Mouse (Mus musculus) gastrocnemius, postnatal 14 days (tissue): ENCODE data around the gene Taf5. TPM values are rescaled to one million over a fixed set of nuclear protein-coding genes. Genes with fewer than 3 reads are reported as not detected.

Experiments
- DNase-seq: peaks from one replicate; pipeline ENCODE4 v3.0.0; 2021; ENCODE audit warnings: mixed read lengths
- intact Hi-C: fragments of 180-260 bp; cut with DNase I; formaldehyde crosslinking; loops from one replicate; pipeline ENCODE4 v1.15.1; 2025; ENCODE audit warnings: low total_unique reads
- total RNA-seq, 2 experiments: library from RNA; stranded (reverse); gene quantifications; 2 replicates each; pipeline ENCODE4 v1.2.3; 2021

The Taf5 gene
- total RNA-seq, 2 experiments from 2014 or later: 2.5 to 2.7 TPM

DNA sequence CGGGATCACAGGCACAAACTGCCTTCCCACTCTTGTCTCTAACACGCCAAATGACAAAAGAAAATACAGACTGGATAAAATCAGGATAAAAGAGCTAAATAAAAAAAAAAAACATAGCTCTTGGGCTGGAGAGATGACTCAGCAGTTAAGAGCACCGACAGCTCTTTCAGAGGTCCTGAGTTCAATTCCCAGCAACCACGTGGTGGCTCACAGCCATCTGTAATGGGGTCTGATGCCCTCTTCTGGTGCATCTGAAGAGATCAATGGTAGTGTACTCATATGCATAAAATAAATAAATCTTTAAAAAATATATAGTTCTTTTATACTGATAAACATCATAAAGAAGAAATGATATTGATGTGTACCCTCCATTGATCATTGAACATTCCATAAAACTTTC is 14.6 kb upstream of the Taf5 start:
- intact Hi-C loops: no loop called here
- no peak for DNase-seq

DNA sequence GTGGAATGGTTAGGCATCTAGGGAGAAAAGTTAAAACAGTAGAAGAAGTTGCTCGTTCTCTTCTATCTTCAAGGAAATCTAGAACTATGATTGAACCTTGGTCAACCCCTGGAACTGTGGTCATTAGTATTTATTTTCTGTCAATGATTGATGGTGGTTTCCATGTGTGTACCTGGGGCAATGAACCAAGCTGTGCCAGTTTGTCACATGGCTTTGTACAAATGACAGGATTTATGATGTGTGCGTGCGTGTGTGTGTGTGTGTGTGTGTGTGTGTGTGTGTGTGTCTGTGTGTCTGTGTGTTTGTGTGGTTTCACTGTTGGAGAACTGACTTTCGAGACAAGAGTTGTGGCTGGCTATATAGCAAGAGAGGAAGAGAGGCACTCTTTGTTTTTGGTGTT is 14.1 kb upstream of the Taf5 start:
- no peak for DNase-seq
- intact Hi-C loops: no loop called here

DNA sequence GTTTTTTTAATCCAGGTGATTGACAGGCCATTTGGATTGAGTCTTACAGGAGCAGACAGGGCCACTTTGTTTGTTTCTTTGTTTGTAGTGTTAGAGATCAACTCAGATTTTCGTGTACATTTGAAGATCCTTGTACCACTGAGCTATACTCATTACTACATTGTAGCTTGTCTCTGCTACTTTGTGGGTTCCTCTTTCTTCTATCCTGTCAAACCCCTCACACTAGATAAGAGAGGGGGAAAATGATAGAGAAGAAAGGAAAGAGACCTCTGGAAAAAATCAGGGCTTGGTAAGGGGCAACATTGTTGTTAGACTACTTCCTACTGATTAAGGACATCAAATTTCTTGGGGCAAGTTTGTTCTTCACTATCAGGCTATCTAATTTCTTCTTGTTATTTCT is 9.9 kb upstream of the Taf5 start:
- DNase-seq: no peak
- intact Hi-C loops: no loop called here

DNA sequence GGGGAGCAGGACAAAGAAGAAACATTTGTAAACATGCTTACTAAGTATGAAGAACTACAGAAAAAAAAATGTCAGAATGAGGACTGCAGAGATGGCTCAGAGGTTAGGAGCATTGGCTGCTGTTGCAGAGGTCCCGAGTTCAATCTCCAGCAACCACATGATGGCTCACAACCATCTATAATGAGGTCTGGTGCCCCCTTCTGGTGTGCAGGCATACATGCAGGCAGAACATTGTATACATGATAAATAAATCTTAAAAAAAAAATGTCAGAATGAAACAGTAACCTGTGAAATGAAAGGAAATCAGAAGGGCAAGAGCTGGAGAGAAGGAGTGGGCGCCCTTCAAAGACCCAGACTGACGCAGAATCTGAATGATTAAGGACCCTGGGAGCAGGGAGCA is 1.7 kb upstream of the Taf5 start:
- intact Hi-C loops: no loop called here
- no peak for DNase-seq

DNA sequence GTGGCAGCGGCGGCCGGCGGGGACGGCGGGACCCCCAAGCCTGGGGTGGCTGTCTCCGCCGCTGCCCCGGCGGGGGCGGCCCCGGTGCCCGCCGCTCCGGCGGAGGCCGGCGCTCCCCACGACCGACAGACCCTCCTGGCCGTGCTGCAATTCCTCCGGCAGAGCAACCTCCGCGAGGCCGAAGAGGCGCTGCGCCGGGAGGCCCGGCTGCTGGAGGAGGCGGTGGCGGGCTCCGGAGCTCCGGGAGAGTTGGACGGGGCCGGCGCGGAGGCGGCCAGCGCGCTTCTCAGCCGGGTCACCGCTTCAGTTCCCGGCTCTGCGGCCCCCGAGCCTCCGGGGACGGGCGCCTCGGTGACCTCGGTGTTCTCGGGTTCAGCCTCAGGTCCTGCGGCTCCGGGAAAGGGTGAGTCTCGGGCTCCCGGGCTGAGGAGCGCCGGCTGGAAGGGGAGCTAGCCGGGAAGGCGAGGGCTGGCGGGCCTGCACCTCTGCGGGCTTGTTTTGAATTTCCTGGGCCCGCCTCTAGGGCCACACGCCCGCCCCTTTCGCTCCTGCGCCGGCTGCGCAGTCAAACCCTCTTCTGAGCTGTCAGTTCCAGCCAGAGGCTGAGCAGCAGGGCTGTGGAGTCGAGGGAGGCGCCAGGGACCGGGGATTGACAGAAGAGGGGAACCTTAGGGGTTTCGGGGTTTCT is 522 bp downstream of the Taf5 start:
- peak; percentile 87 for DNase-seq
- intact Hi-C loops: no loop called here

- intact Hi-C loops: no loop called here
- no peak for DNase-seq
Observed at GRCm38 (mm10) chr19:47088226-47088625, 20.7 kb downstream of the Taf5 start.

DNA sequence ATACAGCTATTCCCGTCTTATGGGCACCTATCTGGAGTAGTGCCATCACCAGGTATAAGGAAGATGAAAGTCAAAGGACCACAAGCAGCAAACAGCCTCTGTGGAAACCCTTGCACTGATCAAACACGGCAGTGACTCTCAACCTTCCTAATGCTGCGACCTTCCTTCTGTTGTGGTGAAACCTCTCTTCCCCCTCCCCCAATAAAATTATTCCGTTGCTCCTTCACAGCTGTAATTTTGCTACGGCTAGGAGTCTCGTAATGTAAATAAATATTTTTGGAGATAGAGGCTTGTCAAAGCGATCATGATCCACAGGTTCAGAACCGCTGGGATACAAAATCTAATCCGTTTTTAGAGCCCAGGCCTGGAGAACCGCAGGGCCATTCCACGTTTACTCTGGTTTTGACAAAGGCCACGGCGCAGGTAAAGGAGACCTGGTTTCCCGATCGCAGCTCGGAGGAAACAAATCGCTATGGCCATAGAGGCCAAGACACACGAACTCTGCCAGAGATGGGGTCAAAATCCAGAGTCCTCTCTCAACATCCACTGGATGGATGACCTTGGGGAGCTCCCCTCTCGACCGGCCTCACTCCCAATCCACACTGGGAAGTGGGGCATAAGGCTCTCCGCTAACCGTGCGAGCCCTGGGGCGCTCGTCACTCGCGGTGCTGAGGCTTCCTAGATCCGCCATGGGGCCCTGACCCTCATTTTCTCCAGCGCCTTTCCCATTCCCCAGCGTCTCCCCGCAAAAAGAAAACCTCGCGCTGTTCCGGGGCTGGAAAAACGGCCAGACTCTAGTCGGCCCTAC is 22.4 kb downstream of the Taf5 start:
- intact Hi-C loops: no loop called here
- peak; percentile 23 for DNase-seq

DNA sequence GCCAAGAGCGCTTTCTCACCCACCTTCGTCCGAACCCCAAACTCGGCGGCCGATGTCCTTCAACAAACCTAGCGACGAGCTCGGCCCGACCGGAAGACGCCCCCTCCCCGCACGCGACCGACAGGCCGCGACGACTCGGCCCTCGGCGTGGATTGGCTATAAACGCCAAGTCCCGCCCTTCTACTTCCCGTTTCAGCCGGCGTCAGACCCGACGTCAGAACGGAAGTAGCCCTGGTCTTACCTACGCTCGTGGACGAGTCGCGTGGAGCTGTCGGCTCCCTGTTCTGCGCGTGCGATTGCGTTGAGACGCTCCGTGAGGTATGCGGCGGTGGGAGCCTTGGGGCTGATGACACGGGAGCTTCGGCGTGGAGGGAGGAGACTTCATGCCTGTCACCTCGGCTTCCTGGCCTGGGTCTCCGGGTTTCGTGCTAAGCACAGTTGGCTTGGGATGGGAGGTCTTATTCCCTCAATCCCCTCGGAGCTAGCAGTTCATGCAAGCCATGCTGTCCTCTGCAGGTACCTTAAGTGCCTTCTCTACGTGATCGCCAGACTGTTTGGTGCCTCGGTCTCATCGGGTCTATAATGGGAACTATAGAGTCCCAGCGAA is 23.1 kb downstream of the Taf5 start, which contains the start of the genes Usmg5 and Pdcd11:
TSS of gene Usmg5 (minus strand) at position 98 of the 607 bp plus-strand sequence.
TSS of gene Pdcd11 (plus strand) at position 219 of the 607 bp plus-strand sequence.
- intact Hi-C loops: no loop called here
- DNase-seq: peak; percentile 95

- intact Hi-C loops: no loop called here
- no peak for DNase-seq
Observed at GRCm38 (mm10) chr19:47101080-47101479, 33.5 kb downstream of the Taf5 start.

- intact Hi-C loops: no loop called here
- DNase-seq: no peak
Observed at GRCm38 (mm10) chr19:47104641-47105271, 37.2 kb downstream of the Taf5 start.

DNA sequence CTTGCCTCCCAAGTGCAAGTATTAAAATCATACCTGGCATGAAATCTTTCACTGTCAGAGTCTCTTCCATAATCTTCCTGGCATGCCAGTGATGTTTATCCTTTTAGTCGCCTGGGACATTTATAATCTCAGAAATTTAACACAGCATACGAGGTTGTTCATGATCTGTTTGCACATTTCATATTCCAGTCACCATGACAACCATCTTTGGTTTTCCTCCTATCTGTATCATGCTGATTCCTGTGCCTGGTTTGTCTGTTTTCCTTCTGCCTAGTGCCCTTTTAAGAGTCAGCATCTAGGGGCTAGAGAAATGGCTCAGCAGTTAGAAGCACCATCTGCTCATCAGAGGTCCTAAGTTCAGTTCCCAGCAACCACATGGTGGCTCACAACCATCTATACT is 51.1 kb downstream of the Taf5 start:
- intact Hi-C loops: loop anchor here (5.0 kb wide), 1 partner anchor 49 kb away; no protein-coding TSS in a partner anchor
- DNase-seq: no peak

- no peak for DNase-seq
- intact Hi-C loops: no loop called here
Observed at GRCm38 (mm10) chr19:47121054-47121453, 53.5 kb downstream of the Taf5 start.

DNA sequence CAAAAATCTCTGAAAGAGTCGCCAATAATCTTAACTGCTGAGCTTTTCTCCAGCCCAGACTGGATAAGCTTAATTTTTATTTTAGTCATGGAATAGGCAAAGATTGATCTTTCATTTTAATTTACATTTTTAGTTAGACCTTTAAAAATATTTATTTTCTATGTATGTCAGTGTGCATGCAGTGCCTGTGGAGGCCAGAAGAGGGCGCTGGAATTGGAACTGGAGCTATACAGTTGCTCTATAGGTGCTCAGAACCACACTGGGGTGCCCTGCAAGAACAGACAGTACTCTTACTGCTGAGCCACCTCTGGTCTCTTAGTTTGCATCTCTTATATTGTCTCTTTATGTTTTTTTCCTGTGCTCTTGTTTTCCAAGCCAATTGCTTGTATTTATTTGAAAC is 55.3 kb downstream of the Taf5 start:
- no peak for DNase-seq
- intact Hi-C loops: no loop called here

- no peak for DNase-seq
- intact Hi-C loops: no loop called here
Observed at GRCm38 (mm10) chr19:47128164-47128563, 60.6 kb downstream of the Taf5 start.

GRCm38 (mm10) chr19:47128835-47129234 is 61.3 kb downstream of the Taf5 start:
- no peak for DNase-seq
- intact Hi-C loops: no loop called here

GRCm38 (mm10) chr19:47130551-47131125 is 63.1 kb downstream of the Taf5 start:
- intact Hi-C loops: no loop called here
- DNase-seq: no peak
